Mouse (Mus musculus): ENCODE measurements around the gene Slc30a10. TPM values are rescaled to one million over a fixed set of nuclear protein-coding genes. Genes with fewer than 3 reads are reported as not detected.

Slc30a10 gene
- polyA plus RNA-seq (2012; rRNA removed) = 11.4 and 12.0 TPM in 2 replicates

- H3K4me3 ChIP-seq (ENCODE audit: insufficient read depth, low read length) = peak within 1 kb of the TSS; percentile 63
- TF ChIP-seq CTCF (IDR thresholded peaks at IDR 0.05; ENCODE audit: extremely low read depth, insufficient read depth, low read length) (no peak), POLR2A (IDR thresholded peaks at IDR 0.05; ENCODE audit: extremely low read depth, insufficient read depth, low read length) (no peak)
- peaks cover 3% of the 10 kb centered on the region; the same call in 1 of the 2 replicates for H3K4me1 ChIP-seq (ENCODE audit: control insufficient read depth, insufficient read depth, low read length)
- no peak within 1 kb of the TSS for H3K27ac ChIP-seq (ENCODE audit: insufficient read depth, low read length)
These were observed at the start of gene Slc30a10 for GRCm38 (mm10) chr1:185454575-185454954. Slc30a10 (plus strand) TSS chr1:185454848.

- H3K4me3 ChIP-seq (ENCODE audit: insufficient read depth, low read length) = no peak overlapping the region
- TF ChIP-seq CTCF (IDR thresholded peaks at IDR 0.05; ENCODE audit: extremely low read depth, insufficient read depth, low read length) (no peak), POLR2A (IDR thresholded peaks at IDR 0.05; ENCODE audit: extremely low read depth, insufficient read depth, low read length) (no peak)
- H3K4me1 ChIP-seq (ENCODE audit: control insufficient read depth, insufficient read depth, low read length) = no peaks in the 10 kb centered on the region; the same call in 1 of the 2 replicates
These were observed 48.7 kb upstream of the Slc30a10 start for GRCm38 (mm10) chr1:185405921-185406320.

GRCm38 (mm10) chr1:185409831-185410230 is 44.8 kb upstream of the Slc30a10 start:
- no peak overlapping the region for H3K4me3 ChIP-seq (ENCODE audit: insufficient read depth, low read length)
- TF ChIP-seq CTCF (IDR thresholded peaks at IDR 0.05; ENCODE audit: extremely low read depth, insufficient read depth, low read length) (peak; percentile 46), POLR2A (IDR thresholded peaks at IDR 0.05; ENCODE audit: extremely low read depth, insufficient read depth, low read length) (no peak)
- H3K4me1 ChIP-seq (ENCODE audit: control insufficient read depth, insufficient read depth, low read length) = no peaks in the 10 kb centered on the region
- H3K27ac ChIP-seq (ENCODE audit: insufficient read depth, low read length) = no peak overlapping the region

More at GRCm38 (mm10) chr1:185405921-185406320, 48.7 kb upstream of the Slc30a10 start:
- H3K27ac ChIP-seq (ENCODE audit: insufficient read depth, low read length) = no peak overlapping the region

GRCm38 (mm10) chr1:185418011-185418410 is 36.6 kb upstream of the Slc30a10 start:
- TF ChIP-seq POLR2A (IDR thresholded peaks at IDR 0.05; ENCODE audit: extremely low read depth, insufficient read depth, low read length) (no peak), CTCF (IDR thresholded peaks at IDR 0.05; ENCODE audit: extremely low read depth, insufficient read depth, low read length) (no peak; the same call in 1 of the 2 replicates)
- Histone ChIP-seq H3K4me3 (ENCODE audit: insufficient read depth, low read length) (no peak overlapping the region), H3K4me1 (ENCODE audit: control insufficient read depth, insufficient read depth, low read length) (no peaks in the 10 kb centered on the region), H3K27ac (ENCODE audit: insufficient read depth, low read length) (no peak overlapping the region)

GRCm38 (mm10) chr1:185419805-185420204 is 34.8 kb upstream of the Slc30a10 start:
- Histone ChIP-seq H3K4me3 (ENCODE audit: insufficient read depth, low read length) (no peak overlapping the region), H3K4me1 (ENCODE audit: control insufficient read depth, insufficient read depth, low read length) (no peaks in the 10 kb centered on the region), H3K27ac (ENCODE audit: insufficient read depth, low read length) (no peak overlapping the region)
- no peak for TF ChIP-seq CTCF (IDR thresholded peaks at IDR 0.05; ENCODE audit: extremely low read depth, insufficient read depth, low read length)

GRCm38 (mm10) chr1:185420776-185421175 is 33.9 kb upstream of the Slc30a10 start:
- no peak overlapping the region for H3K4me3 ChIP-seq (ENCODE audit: insufficient read depth, low read length)
- no peak overlapping the region for H3K27ac ChIP-seq (ENCODE audit: insufficient read depth, low read length)
- H3K4me1 ChIP-seq (ENCODE audit: control insufficient read depth, insufficient read depth, low read length) = no peaks in the 10 kb centered on the region
- TF ChIP-seq CTCF (IDR thresholded peaks at IDR 0.05; ENCODE audit: extremely low read depth, insufficient read depth, low read length) (no peak), POLR2A (IDR thresholded peaks at IDR 0.05; ENCODE audit: extremely low read depth, insufficient read depth, low read length) (no peak)

GRCm38 (mm10) chr1:185426583-185426982 is 28.1 kb upstream of the Slc30a10 start:
- Histone ChIP-seq H3K27ac (ENCODE audit: insufficient read depth, low read length) (no peak overlapping the region), H3K4me3 (ENCODE audit: insufficient read depth, low read length) (no peak overlapping the region), H3K4me1 (ENCODE audit: control insufficient read depth, insufficient read depth, low read length) (no peaks in the 10 kb centered on the region)
- TF ChIP-seq CTCF (IDR thresholded peaks at IDR 0.05; ENCODE audit: extremely low read depth, insufficient read depth, low read length) (no peak), POLR2A (IDR thresholded peaks at IDR 0.05; ENCODE audit: extremely low read depth, insufficient read depth, low read length) (no peak)

GRCm38 (mm10) chr1:185430488-185430887 is 24.2 kb upstream of the Slc30a10 start:
- no peak overlapping the region for H3K4me3 ChIP-seq (ENCODE audit: insufficient read depth, low read length)
- H3K4me1 ChIP-seq (ENCODE audit: control insufficient read depth, insufficient read depth, low read length) = no peaks in the 10 kb centered on the region
- TF ChIP-seq POLR2A (IDR thresholded peaks at IDR 0.05; ENCODE audit: extremely low read depth, insufficient read depth, low read length) = no peak
- no peak for TF ChIP-seq CTCF (IDR thresholded peaks at IDR 0.05; ENCODE audit: extremely low read depth, insufficient read depth, low read length)
- H3K27ac ChIP-seq (ENCODE audit: insufficient read depth, low read length) = no peak overlapping the region

- Histone ChIP-seq H3K4me1 (ENCODE audit: control insufficient read depth, insufficient read depth, low read length) (no peaks in the 10 kb centered on the region), H3K4me3 (ENCODE audit: insufficient read depth, low read length) (no peak overlapping the region), H3K27ac (ENCODE audit: insufficient read depth, low read length) (no peak overlapping the region)
- no peak for TF ChIP-seq CTCF (IDR thresholded peaks at IDR 0.05; ENCODE audit: extremely low read depth, insufficient read depth, low read length)
- no peak for TF ChIP-seq POLR2A (IDR thresholded peaks at IDR 0.05; ENCODE audit: extremely low read depth, insufficient read depth, low read length)
These were observed 23.2 kb upstream of the Slc30a10 start for GRCm38 (mm10) chr1:185431245-185431997.

- H3K4me3 ChIP-seq (ENCODE audit: insufficient read depth, low read length) = no peak overlapping the region
- no peaks in the 10 kb centered on the region for H3K4me1 ChIP-seq (ENCODE audit: control insufficient read depth, insufficient read depth, low read length)
- TF ChIP-seq CTCF (IDR thresholded peaks at IDR 0.05; ENCODE audit: extremely low read depth, insufficient read depth, low read length) (no peak), POLR2A (IDR thresholded peaks at IDR 0.05; ENCODE audit: extremely low read depth, insufficient read depth, low read length) (no peak)
- H3K27ac ChIP-seq (ENCODE audit: insufficient read depth, low read length) = no peak overlapping the region
These were observed 22.7 kb upstream of the Slc30a10 start for GRCm38 (mm10) chr1:185431998-185432317.

All from cortical plate, adult 2 months (tissue).